Mouse (Mus musculus) heart, embryonic 15.5 days (tissue): ENCODE data around the gene Rhox11. TPM values are rescaled to one million over a fixed set of nuclear protein-coding genes. Genes with fewer than 3 reads are reported as not detected.
"Not testable (repeated sequence)": the region's sequence is repeated elsewhere in the genome, so short reads cannot be mapped to it uniquely, and the experiment has no call there.

Experiments used
- ATAC-seq: fragments of 200-750 bp; cut with Nextera tagmentation; replicated peaks from 2 replicates; pipeline ENCODE4 v1.8.0; 2017; ENCODE audit warnings: low read depth, moderate TSS enrichment; ENCODE audit not compliant: insufficient number of reproducible peaks, insufficient read depth, low FRiP score
- H3K27ac ChIP-seq: fragments of 300-500 bp; sonication (generic); 2 replicates; pipeline ENCODE4 v1.5.1; 2015; ENCODE audit warnings: mild to moderate bottlenecking, inconsistent platforms
- H3K27me3 ChIP-seq: fragments of 300-500 bp; sonication (generic); 2 replicates; pipeline ENCODE4 v1.6.1; 2015; ENCODE audit warnings: inconsistent platforms
- H3K36me3 ChIP-seq: fragments of 300-500 bp; sonication (generic); 2 replicates; pipeline ENCODE4 v1.6.1; 2015; ENCODE audit warnings: mild to moderate bottlenecking, inconsistent platforms
- H3K4me1 ChIP-seq: fragments of 300-500 bp; sonication (generic); replicated peaks from 2 replicates; pipeline ENCODE4 v1.6.1; 2015; ENCODE audit warnings: inconsistent platforms
- H3K4me2 ChIP-seq: fragments of 300-500 bp; sonication (generic); 2 replicates; pipeline ENCODE4 v1.6.1; 2015; ENCODE audit warnings: inconsistent platforms, mild to moderate bottlenecking, moderate library complexity
- H3K4me3 ChIP-seq: fragments of 300-500 bp; sonication (generic); 2 replicates; pipeline ENCODE4 v1.5.1; 2015; ENCODE audit warnings: mild to moderate bottlenecking, inconsistent platforms
- H3K9ac ChIP-seq: fragments of 300-500 bp; sonication (generic); 2 replicates; pipeline ENCODE4 v1.6.1; 2015; ENCODE audit warnings: mild to moderate bottlenecking, inconsistent platforms
- H3K9me3 ChIP-seq: fragments of 300-500 bp; sonication (generic); replicated peaks from 2 replicates; pipeline ENCODE4 v1.6.1; 2016; ENCODE audit warnings: inconsistent platforms
- WGBS: fragments of 180-500 bp; shearing (Covaris S2); methylation state at CpG from one replicate; pipeline ENCODE4 v1.1.7; 2015; ENCODE audit warnings: mixed read lengths; 5-methylcytosine and 5-hydroxymethylcytosine counted together
- polyA plus RNA-seq: library from polyadenylated mRNA; unstranded; fragments of >200 nt; fragmentation: Nextera tagmentation; extraction: Ambion mirVana; gene quantifications from 2 replicates; pipeline ENCODE4 v1.2.1, GENCODE M21; 2015

The Rhox11 gene
- polyA plus RNA-seq, result not detected in 2 replicates

DNA sequence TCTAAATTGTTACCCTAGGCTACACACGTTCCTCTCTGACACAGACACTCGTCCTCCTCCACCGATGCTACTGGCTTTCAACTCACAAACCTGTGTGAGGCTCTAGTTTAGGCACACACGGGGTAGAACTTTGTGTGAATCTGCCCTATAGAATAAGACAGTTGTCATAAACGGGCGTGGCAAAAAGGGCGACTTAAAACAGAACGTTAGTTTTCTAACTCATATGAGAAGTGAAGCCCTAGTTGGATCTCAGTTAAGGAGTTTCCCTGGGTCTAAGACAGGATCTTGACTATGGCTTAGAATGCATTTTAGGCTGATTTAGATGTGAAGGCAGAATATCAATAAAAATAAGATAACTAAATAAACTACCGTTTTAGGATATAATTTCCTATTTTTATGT is at the start of gene Rhox11:
Gene Rhox11 (minus strand): TSS at position 101 of the 400 bp plus-strand sequence.
- Histone ChIP-seq H3K4me2 (no peak within 1 kb of the TSS), H3K36me3 (no peaks in the 10 kb centered on the region), H3K9ac (no peak within 1 kb of the TSS), H3K9me3 (no peaks in the 10 kb centered on the region), H3K4me3 (no peak within 1 kb of the TSS), H3K27me3 (no peaks in the 10 kb centered on the region), H3K27ac (no peak within 1 kb of the TSS), H3K4me1 (no peaks in the 10 kb centered on the region)
- no peak for ATAC-seq
- 78% methylated on average over 9 of the region's 9 CpGs for WGBS

DNA sequence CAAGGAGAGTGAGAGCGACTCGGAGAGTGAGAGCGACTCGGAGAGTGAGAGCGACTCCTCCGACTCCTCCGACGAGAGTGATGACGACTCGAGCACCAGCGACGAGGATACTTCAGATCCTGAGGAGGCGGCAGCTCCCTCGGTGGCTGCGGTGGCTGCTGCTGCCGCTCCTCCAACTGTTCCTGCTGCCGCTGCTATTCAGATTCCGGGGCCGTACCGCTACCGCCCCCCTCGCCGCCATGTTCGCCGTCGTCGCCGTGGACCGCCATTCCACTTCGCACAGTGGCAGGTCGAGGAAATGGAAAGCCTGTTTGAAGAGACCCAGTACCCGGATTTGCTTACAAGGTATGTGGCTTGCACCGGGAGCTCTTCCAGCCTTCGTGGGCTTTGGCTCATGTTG is 36.5 kb upstream of the Rhox11 start:
- no peak overlapping the region for H3K9ac ChIP-seq
- no peak overlapping the region for H3K4me3 ChIP-seq
- no peaks in the 10 kb centered on the region for H3K4me1 ChIP-seq
- H3K9me3 ChIP-seq, result peaks cover 13% of the 10 kb centered on the region; the same call in 1 of the 2 replicates
- ATAC-seq, result no peak
- H3K36me3 ChIP-seq, result no peaks in the 10 kb centered on the region
- 76% methylated on average over 34 of the region's 34 CpGs for WGBS
- no peak overlapping the region for H3K4me2 ChIP-seq
- H3K27ac ChIP-seq, result no peak overlapping the region
- no peaks in the 10 kb centered on the region for H3K27me3 ChIP-seq

DNA sequence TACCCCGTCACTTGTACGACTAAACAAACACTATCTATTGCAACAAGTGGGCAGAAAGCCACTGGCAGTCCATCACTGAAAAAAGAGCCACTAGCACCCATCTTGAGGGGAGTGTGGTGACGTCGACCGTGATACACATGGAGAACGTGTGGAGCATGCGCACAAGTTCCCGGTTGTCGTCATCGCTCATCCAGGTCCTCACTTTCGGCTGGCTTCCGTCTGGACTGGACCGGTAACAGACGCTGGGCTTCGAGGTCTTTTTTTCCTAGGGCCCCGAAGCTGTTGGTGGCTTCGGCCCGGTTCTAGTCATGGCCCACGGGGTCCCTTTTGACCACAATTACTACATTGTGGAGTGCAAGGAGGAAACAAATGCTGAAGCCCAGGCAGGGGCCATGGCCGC is 36.0 kb upstream of the Rhox11 start, which contains the start of gene Rhox13:
Gene Rhox13 (plus strand): TSS at position 238 of the 400 bp plus-strand sequence.
- no peak within 1 kb of the TSS for H3K27ac ChIP-seq
- ATAC-seq, result no peak
- H3K4me2 ChIP-seq, result no peak within 1 kb of the TSS
- H3K4me3 ChIP-seq, result no peak within 1 kb of the TSS
- peaks cover 13% of the 10 kb centered on the region; the same call in 1 of the 2 replicates for H3K9me3 ChIP-seq
- no peaks in the 10 kb centered on the region for H3K4me1 ChIP-seq
- H3K27me3 ChIP-seq, result no peaks in the 10 kb centered on the region
- no peak within 1 kb of the TSS for H3K9ac ChIP-seq
- 94% methylated on average over 20 of the region's 20 CpGs for WGBS
- no peaks in the 10 kb centered on the region for H3K36me3 ChIP-seq

- no peak for ATAC-seq
- Histone ChIP-seq H3K4me2 (no peak within 1 kb of the TSS), H3K36me3 (no peaks in the 10 kb centered on the region), H3K9me3 (no peaks in the 10 kb centered on the region), H3K4me3 (no peak within 1 kb of the TSS), H3K9ac (no peak within 1 kb of the TSS), H3K27ac (no peak within 1 kb of the TSS), H3K27me3 (no peaks in the 10 kb centered on the region), H3K4me1 (no peaks in the 10 kb centered on the region)
- 67% methylated on average over 4 of the region's 4 CpGs for WGBS
These were observed 25.9 kb upstream of the Rhox11 start, which contains the start of gene Rhox12 for GRCm38 (mm10) chrX:38110807-38111206. Gene Rhox12, minus strand, starts transcription at chrX:38110907.

DNA sequence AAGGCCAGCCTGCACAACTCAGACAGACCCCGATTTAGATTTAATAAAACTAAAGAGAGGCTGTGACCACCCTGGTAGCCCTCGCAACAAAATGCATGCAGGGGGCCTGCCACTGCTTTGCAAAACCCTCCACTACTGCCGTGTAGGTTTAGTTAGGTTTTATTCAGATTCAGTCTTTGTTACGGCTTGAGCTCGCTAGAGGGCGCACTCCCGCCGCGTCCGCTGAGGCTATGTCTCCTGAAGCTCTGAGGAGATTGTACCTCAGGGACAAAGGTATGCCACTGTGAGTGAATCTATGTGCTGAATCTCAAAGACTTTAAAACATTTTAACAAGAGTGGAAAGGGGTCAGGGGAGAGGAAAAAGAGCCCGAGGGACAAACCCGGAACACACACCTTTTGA is 715 bp downstream of the Rhox11 start:
- Histone ChIP-seq H3K4me1 (no peaks in the 10 kb centered on the region), H3K9ac (no peak overlapping the region), H3K4me2 (no peak overlapping the region), H3K36me3 (no peaks in the 10 kb centered on the region), H3K27ac (no peak overlapping the region), H3K9me3 (no peaks in the 10 kb centered on the region), H3K27me3 (no peaks in the 10 kb centered on the region), H3K4me3 (no peak overlapping the region)
- 23% methylated on average over 12 of the region's 12 CpGs for WGBS
- ATAC-seq, result no peak

DNA sequence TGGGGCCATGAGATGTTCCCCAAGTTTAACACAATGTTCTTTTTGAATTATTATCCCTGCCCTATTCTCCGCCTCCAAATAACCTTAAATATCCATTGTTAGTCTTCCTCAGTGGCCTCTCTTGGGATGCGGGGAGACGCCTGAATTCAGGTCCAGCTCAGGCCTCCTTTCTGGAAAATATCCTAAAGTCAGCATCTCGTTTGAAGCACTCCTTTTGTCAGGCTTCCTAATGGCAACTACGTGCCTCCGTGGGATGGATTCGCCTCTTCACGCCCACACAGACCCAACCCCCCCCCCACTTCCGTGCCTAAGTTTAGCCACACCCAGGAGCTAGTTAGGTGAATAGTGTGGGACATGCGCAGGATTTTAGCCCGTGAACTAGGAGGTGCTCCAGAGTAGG is 18.8 kb downstream of the Rhox11 start, which contains the start of gene Rhox10:
Gene Rhox10 (plus strand): TSS at position 301 of the 400 bp plus-strand sequence.
- Histone ChIP-seq H3K4me1 (no peaks in the 10 kb centered on the region), H3K27ac (no peak within 1 kb of the TSS), H3K9me3 (no peaks in the 10 kb centered on the region), H3K4me2 (no peak within 1 kb of the TSS), H3K36me3 (no peaks in the 10 kb centered on the region), H3K4me3 (no peak within 1 kb of the TSS), H3K27me3 (no peaks in the 10 kb centered on the region), H3K9ac (no peak within 1 kb of the TSS)
- no peak for ATAC-seq
- WGBS, result 86% methylated on average over 11 of the region's 11 CpGs

GRCm38 (mm10) chrX:38061544-38061943 is 23.4 kb downstream of the Rhox11 start:
- WGBS, result 0% methylated on average over 1 of the region's 1 CpGs
- H3K36me3 ChIP-seq, result no peaks in the 10 kb centered on the region
- no peak overlapping the region for H3K4me2 ChIP-seq

GRCm38 (mm10) chrX:38043014-38043413 is 41.9 kb downstream of the Rhox11 start, which contains the start of gene Btg1-ps2:
Gene Btg1-ps2, minus strand, starts transcription at chrX:38043114.
- H3K36me3 ChIP-seq, H3K9ac ChIP-seq, H3K9me3 ChIP-seq, H3K27ac ChIP-seq, H3K4me2 ChIP-seq, H3K27me3 ChIP-seq, H3K4me3 ChIP-seq, H3K4me1 ChIP-seq, ATAC-seq: not testable (repeated sequence)

More at GRCm38 (mm10) chrX:38061544-38061943, 23.4 kb downstream of the Rhox11 start:
- no peak overlapping the region for H3K9ac ChIP-seq
- no peak overlapping the region for H3K27ac ChIP-seq
- no peaks in the 10 kb centered on the region for H3K9me3 ChIP-seq
- ATAC-seq, result no peak
- no peaks in the 10 kb centered on the region for H3K27me3 ChIP-seq
- no peaks in the 10 kb centered on the region for H3K4me1 ChIP-seq
- no peak overlapping the region for H3K4me3 ChIP-seq

- WGBS, result 80% methylated on average over 5 of the region's 5 CpGs
These were observed 45.3 kb downstream of the Rhox11 start for GRCm38 (mm10) chrX:38039666-38040065.

DNA sequence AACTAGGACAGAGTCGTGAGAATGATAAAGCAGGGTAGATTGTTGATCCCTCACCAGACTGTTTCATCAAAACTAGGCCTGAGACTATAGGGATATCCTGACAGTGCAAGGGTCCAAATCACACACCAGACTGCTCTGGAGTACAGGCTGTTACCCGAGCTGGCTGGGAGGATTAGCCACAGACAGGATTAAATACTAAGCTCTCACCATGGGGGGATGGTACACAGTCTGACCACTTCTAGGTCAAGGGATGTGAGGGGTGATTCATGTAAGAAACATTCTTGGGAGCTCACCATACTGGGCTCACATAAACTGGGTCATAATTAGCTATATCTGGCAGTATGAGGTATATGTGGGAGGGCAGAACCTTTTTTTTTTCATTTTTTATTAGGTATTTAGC is 51.1 kb downstream of the Rhox11 start:
- Histone ChIP-seq H3K9ac (no peak overlapping the region), H3K27me3 (no peaks in the 10 kb centered on the region), H3K36me3 (no peaks in the 10 kb centered on the region), H3K4me3 (no peak overlapping the region), H3K4me1 (no peaks in the 10 kb centered on the region), H3K9me3 (no peaks in the 10 kb centered on the region), H3K27ac (no peak overlapping the region), H3K4me2 (no peak overlapping the region)
- 48% methylated on average over 2 of the region's 2 CpGs for WGBS
- ATAC-seq, result no peak

More at GRCm38 (mm10) chrX:38039666-38040065, 45.3 kb downstream of the Rhox11 start:
- no peak for ATAC-seq
- H3K27ac ChIP-seq, result no peak overlapping the region
- H3K27me3 ChIP-seq, result no peaks in the 10 kb centered on the region
- no peaks in the 10 kb centered on the region for H3K4me1 ChIP-seq
- H3K9ac ChIP-seq, result no peak overlapping the region
- no peaks in the 10 kb centered on the region for H3K9me3 ChIP-seq
- no peak overlapping the region for H3K4me3 ChIP-seq
- no peaks in the 10 kb centered on the region for H3K36me3 ChIP-seq
- H3K4me2 ChIP-seq, result no peak overlapping the region
